Mouse (Mus musculus) lung, embryonic 16.5 days (tissue): Measurements from ENCODE around the gene 6030458C11Rik. TPM values are rescaled to one million over a fixed set of nuclear protein-coding genes. Genes with fewer than 3 reads are reported as not detected.

Experiments
- ATAC-seq: fragments of 200-750 bp; cut with Nextera tagmentation; 2 replicates; pipeline ENCODE4 v1.8.0; 2017; ENCODE audit warnings: low read depth, mild to moderate bottlenecking, moderate library complexity
- H3K27ac ChIP-seq: fragments of 300-500 bp; sonication (generic); 2 replicates; pipeline ENCODE4 v1.5.1; 2014; ENCODE audit warnings: mild to moderate bottlenecking, control low read depth, low read length
- H3K27me3 ChIP-seq: fragments of 300-500 bp; sonication (generic); 2 replicates; pipeline ENCODE4 v1.6.1; 2014; ENCODE audit warnings: low read depth, low read length, mixed read lengths; ENCODE audit not compliant: control insufficient read depth, insufficient read depth
- H3K36me3 ChIP-seq: fragments of 300-500 bp; sonication (generic); 2 replicates; pipeline ENCODE4 v1.6.1; 2014; ENCODE audit warnings: low read length; ENCODE audit not compliant: control insufficient read depth, insufficient read depth
- H3K4me1 ChIP-seq: fragments of 300-500 bp; sonication (generic); replicated peaks from 2 replicates; pipeline ENCODE4 v1.6.1; 2014; ENCODE audit warnings: low read length, mixed read lengths; ENCODE audit not compliant: control insufficient read depth, insufficient read depth
- H3K4me2 ChIP-seq: fragments of 300-500 bp; sonication (generic); 2 replicates; pipeline ENCODE4 v1.6.1; 2014; ENCODE audit warnings: low read depth, low read length, control low read depth
- H3K4me3 ChIP-seq: fragments of 300-500 bp; sonication (generic); 2 replicates; pipeline ENCODE4 v1.5.1; 2014; ENCODE audit warnings: mild to moderate bottlenecking, low read length, control low read depth
- H3K9ac ChIP-seq: fragments of 300-500 bp; sonication (generic); 2 replicates; pipeline ENCODE4 v1.6.1; 2014; ENCODE audit warnings: low read length, control low read depth
- H3K9me3 ChIP-seq: fragments of 300-500 bp; sonication (generic); 2 replicates; pipeline ENCODE4 v1.6.1; 2016; ENCODE audit warnings: low read length; ENCODE audit not compliant: control insufficient read depth
- WGBS: fragments of 180-500 bp; shearing (Covaris S2); extraction: QIAGEN DNeasy Blood & Tissue Kit; methylation state at CpG from one replicate; pipeline ENCODE4 v1.1.7; 2014; 5-methylcytosine and 5-hydroxymethylcytosine counted together
- polyA plus RNA-seq: library from polyadenylated mRNA; unstranded; fragments of >200 nt; fragmentation: Nextera tagmentation; extraction: Ambion mirVana; gene quantifications from 2 replicates; pipeline ENCODE4 v1.2.1, GENCODE M21; 2015

6030458C11Rik gene
- polyA plus RNA-seq, 1 experiment from 2014 or later = 32.9 TPM

DNA sequence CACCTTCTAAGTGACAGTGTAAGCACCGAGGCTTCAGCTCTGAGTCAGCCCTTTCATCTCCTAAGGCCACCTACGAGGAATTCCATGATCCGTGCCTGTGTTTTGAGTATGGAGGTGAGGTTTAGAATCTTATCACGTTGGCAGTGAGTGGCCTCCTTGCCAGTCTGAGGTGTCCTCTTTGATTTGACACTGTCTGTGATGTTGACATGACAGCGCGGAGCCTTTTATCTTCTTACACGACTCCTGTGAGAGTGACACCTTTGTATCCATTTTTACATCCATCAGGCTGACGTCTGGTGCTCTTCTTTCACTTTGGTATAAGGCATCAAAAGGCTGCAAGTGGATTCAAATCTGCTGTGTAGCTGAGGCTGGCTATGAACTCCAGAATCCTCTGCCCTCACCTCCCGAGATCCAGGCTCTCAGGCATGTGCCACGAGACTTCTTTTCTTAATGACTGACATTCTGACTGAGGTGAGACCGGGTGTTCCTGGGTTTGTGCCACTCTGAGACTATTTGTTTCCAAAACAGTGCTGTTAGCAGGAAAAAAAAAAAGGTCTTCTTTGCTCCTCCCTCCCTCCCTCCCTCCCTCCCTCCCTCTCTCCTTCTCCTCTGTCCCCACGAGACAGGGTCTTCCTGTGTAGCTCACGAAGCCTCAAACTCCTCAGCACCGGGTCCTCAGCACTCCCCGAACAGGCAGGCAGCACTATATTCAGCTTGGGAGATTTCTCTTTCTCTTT, 23.9 kb downstream of the 6030458C11Rik start:
- peak overlapping the region; percentile 13; the same call in 1 of the 2 replicates for H3K4me2 ChIP-seq
- no peak overlapping the region for H3K9ac ChIP-seq
- H3K4me3 ChIP-seq = peak overlapping the region; percentile 3; the same call in 1 of the 2 replicates

DNA sequence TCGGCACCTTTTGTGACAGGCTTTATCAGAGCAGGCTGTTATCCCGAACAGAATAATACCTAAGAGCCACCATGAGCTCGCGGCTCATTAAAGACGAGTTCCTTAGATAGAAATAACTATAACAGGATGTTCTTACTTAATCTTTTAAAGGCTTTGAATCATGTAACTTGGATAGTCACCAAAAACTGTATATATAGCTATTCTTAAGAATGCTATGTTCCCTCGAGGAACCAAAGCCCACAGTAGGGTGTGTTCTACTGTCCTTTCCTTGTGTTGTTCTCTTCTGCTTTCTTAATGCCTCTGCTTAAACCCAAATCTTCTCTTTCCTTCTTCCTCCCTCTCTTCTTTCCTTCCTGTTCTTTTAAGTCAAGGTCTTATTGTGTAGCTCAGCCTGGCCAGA, 26.4 kb downstream of the 6030458C11Rik start:
- no peaks in the 10 kb centered on the region for H3K9me3 ChIP-seq
- H3K27me3 ChIP-seq = no peaks in the 10 kb centered on the region
- H3K4me3 ChIP-seq = no peak overlapping the region
- H3K4me2 ChIP-seq = no peak overlapping the region
- no peak overlapping the region for H3K27ac ChIP-seq
- no peak overlapping the region for H3K9ac ChIP-seq
- no peaks in the 10 kb centered on the region for H3K36me3 ChIP-seq
- no peak for ATAC-seq
- 53% methylated on average over 6 of the region's 6 CpGs for WGBS
- H3K4me1 ChIP-seq = no peaks in the 10 kb centered on the region

More for the DNA sequence above, 23.9 kb downstream of the 6030458C11Rik start:
- no peaks in the 10 kb centered on the region for H3K27me3 ChIP-seq
- WGBS = 22% methylated on average over 15 of the region's 15 CpGs
- H3K36me3 ChIP-seq = no peaks in the 10 kb centered on the region
- no peak overlapping the region for H3K27ac ChIP-seq
- no peak for ATAC-seq
- H3K9me3 ChIP-seq = no peaks in the 10 kb centered on the region
- H3K4me1 ChIP-seq = no peaks in the 10 kb centered on the region

DNA sequence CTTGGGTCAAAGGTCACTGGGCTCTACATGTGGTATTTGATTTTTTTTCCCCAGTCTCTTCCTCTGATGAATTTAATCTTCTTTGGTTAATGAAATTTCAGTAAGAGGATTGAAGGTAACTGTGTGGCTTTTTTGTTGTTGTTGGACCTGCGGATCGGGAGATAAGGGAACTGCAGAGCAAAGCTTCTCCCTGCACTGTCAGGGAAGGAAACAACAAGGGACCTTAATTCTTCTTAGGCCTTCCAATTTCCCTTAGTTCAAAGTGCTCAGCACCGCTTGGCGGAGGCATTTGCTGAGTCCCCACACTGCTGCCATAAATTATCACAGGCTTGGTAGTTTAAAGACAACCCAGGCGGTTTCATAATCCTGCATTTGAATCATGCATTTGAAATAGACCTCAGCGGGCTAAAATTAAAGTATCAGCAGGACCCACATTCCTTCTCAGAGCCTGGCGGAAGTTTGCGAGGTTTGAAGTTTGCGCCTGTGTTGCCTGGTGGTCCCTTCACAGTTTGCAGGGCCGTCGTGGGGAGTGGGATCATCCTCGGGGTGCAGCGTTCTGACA, 28.5 kb downstream of the 6030458C11Rik start:
- H3K9ac ChIP-seq = no peak overlapping the region
- H3K4me3 ChIP-seq = no peak overlapping the region
- no peaks in the 10 kb centered on the region for H3K4me1 ChIP-seq
- 47% methylated on average over 13 of the region's 13 CpGs for WGBS
- no peak overlapping the region for H3K27ac ChIP-seq
- no peak overlapping the region for H3K4me2 ChIP-seq
- H3K36me3 ChIP-seq = no peaks in the 10 kb centered on the region
- no peak for ATAC-seq
- H3K27me3 ChIP-seq = no peaks in the 10 kb centered on the region
- H3K9me3 ChIP-seq = no peaks in the 10 kb centered on the region

DNA sequence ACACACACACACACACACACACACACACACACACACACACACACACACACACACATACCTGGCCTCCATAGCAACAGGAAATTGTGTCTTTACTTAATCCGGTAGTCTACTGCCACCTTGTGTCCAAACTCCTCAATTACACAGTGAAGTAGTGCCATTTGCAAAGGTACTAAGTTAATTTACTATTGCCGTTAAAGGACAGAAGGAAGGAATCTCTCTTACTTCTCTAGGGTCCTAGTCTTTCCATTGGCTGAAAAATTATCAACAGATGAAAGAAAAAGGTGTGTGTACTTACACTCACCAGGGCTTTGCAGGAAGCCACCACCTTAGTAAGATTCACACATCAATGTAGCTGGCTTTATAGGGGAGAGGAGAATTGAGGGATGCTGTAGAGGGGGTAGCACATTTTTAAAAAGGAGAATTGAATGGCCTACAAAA, 29.0 kb downstream of the 6030458C11Rik start:
- Histone ChIP-seq H3K4me3 (no peak overlapping the region), H3K4me2 (no peak overlapping the region), H3K27me3 (no peaks in the 10 kb centered on the region), H3K27ac (no peak overlapping the region), H3K9me3 (no peaks in the 10 kb centered on the region), H3K36me3 (no peaks in the 10 kb centered on the region), H3K4me1 (no peaks in the 10 kb centered on the region), H3K9ac (no peak overlapping the region)
- WGBS = 1% methylated on average over 2 of the region's 2 CpGs
- ATAC-seq = no peak

DNA sequence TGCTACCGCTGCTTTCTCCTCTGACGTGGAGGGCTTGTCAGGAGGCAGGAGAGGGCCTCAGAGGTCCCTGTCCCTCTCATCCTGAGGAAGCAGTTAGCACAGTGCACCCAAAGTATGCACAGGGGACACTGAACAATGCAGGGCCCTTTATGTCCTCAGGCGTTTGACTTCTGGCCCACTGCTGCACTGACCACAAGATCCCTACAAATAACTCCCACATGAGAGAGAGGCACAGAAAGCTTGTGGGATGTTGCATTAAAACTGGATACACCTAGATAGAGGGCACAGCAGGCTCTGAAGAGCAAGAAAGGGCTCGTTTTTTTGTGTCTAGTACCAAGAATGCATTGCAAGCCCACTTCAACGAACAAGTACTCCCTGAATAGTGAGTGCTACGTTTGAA, 30.1 kb downstream of the 6030458C11Rik start:
- Histone ChIP-seq H3K4me1 (peaks cover 4% of the 10 kb centered on the region; the same call in 1 of the 2 replicates), H3K27ac (no peak overlapping the region), H3K9ac (no peak overlapping the region), H3K4me3 (no peak overlapping the region), H3K36me3 (no peaks in the 10 kb centered on the region), H3K27me3 (no peaks in the 10 kb centered on the region), H3K9me3 (no peaks in the 10 kb centered on the region), H3K4me2 (no peak overlapping the region)
- 51% methylated on average over 6 of the region's 6 CpGs for WGBS
- ATAC-seq = no peak

DNA sequence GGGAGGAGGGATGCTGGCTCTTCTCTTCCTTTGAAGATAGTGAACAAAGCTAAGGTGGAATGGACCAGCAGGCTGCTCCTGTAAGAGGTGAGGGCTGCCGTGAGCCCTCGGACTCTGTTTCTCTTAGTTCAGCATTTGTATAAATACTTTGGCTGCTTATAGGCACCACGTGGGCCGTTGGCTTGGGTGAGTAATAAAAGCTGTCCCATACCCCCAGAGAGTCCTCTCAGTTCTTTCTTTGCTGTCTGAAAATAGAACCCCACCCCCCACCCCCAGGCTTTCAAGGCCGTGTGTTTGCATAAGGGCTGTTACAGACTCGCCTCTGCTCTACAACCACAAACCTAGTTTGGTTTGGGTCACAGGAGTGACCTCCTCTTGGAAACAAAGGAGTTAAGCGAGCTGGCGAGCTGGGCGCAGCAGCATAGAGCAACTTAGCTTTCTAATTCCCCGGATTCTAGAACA, 35.0 kb downstream of the 6030458C11Rik start:
- 14% methylated on average over 10 of the region's 10 CpGs for WGBS
- Histone ChIP-seq H3K4me2 (peak overlapping the region; percentile 41), H3K9me3 (no peaks in the 10 kb centered on the region), H3K27ac (no peak overlapping the region), H3K4me3 (no peak overlapping the region), H3K4me1 (peaks cover 5% of the 10 kb centered on the region; the same call in 1 of the 2 replicates), H3K9ac (peak overlapping the region; percentile 40; the same call in 1 of the 2 replicates), H3K36me3 (no peaks in the 10 kb centered on the region), H3K27me3 (no peaks in the 10 kb centered on the region)
- ATAC-seq = peak; percentile 73

DNA sequence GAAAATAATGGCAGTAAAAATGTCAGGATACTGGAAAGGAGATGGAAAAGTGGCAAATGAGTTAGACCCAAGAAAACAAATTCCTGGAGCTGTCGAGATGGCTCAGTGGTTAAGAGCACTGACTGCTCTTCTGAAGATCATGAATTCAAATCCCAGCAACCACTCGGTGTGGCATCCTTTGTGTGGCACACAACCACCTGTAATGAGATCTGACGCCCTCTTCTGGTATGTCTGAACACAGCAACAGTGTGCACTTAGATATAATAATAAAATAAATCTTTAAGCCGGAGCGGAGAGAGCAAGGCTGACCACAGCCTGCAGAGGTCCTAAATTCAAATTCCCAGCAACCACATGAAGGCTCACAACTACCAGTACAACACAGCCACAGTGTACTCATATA, 35.9 kb downstream of the 6030458C11Rik start:
- H3K4me2 ChIP-seq = no peak overlapping the region
- H3K36me3 ChIP-seq = no peaks in the 10 kb centered on the region
- no peak for ATAC-seq

DNA sequence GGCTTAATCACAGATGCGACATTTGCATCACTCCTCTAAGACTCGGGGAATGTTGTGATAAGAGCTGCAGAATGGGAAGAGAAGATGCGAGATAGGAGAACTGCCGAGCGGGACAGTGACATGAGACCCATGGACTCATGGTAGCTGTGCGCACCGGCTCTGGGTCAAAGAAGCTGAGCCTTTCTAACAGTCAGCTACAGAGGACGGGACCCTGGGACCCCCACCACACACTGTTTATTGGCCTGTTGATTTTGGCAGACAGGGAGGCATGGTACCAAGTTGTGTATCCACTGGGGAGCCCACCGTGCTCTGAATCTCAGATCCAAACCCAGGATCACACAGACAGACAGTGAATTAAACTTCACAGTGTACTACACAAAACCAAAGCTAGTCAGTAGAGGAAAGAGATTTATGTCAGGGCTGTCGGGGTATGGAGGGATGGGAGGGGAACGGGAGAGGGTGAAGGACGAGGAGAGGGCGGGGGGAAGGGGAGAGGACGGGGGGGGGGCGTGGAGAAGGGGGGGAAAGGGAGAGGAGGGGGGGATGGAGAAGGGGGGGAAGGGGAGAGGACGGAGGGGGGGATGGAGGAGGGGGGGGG, 42.6 kb downstream of the 6030458C11Rik start:
- no peak overlapping the region for H3K9ac ChIP-seq
- H3K4me2 ChIP-seq = no peak overlapping the region
- H3K36me3 ChIP-seq = no peaks in the 10 kb centered on the region
- no peaks in the 10 kb centered on the region for H3K4me1 ChIP-seq
- ATAC-seq = no peak
- no peaks in the 10 kb centered on the region; the same call in 1 of the 2 replicates for H3K9me3 ChIP-seq
- WGBS = 45% methylated on average over 13 of the region's 16 CpGs
- H3K27me3 ChIP-seq = no peaks in the 10 kb centered on the region
- no peak overlapping the region for H3K27ac ChIP-seq
- H3K4me3 ChIP-seq = no peak overlapping the region

More for the DNA sequence above, 35.9 kb downstream of the 6030458C11Rik start:
- Histone ChIP-seq H3K27ac (no peak overlapping the region), H3K9me3 (no peaks in the 10 kb centered on the region), H3K4me1 (peaks cover 5% of the 10 kb centered on the region; the same call in 1 of the 2 replicates), H3K27me3 (no peaks in the 10 kb centered on the region), H3K4me3 (no peak overlapping the region), H3K9ac (no peak overlapping the region)
- 74% methylated on average over 5 of the region's 5 CpGs for WGBS

DNA sequence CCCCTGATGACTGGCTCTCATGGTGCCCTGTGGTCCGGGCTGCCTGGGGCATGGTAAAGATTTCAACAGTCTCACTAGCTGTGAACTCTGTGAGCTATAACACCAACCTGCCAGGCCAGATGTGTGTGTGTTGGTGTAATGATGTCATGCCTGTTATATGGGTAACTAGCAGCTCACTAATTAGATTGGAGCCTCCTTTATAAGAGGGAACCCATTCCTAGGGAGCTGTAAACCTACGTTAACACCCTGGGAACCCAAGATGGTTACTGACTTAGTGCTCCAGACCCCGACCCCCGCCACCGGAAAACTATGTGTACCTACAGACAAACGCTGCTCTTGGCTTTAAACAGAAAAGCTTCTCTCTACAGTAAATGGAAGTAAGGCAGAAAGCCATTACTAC, 43.2 kb downstream of the 6030458C11Rik start:
- Histone ChIP-seq H3K9me3 (peaks cover 2% of the 10 kb centered on the region; the same call in 1 of the 2 replicates), H3K27me3 (no peaks in the 10 kb centered on the region), H3K27ac (no peak overlapping the region), H3K4me3 (no peak overlapping the region), H3K4me2 (no peak overlapping the region), H3K4me1 (no peaks in the 10 kb centered on the region), H3K9ac (no peak overlapping the region), H3K36me3 (no peaks in the 10 kb centered on the region)
- ATAC-seq = no peak
- WGBS = 70% methylated on average over 6 of the region's 6 CpGs
